Mouse (Mus musculus): ENCODE results near the gene Scd4. TPM values are rescaled to one million over a fixed set of nuclear protein-coding genes. Genes with fewer than 3 reads are reported as not detected.

Scd4 gene
- polyA plus RNA-seq (2012; rRNA removed): 0.46 and 0.97 TPM in 2 replicates

- 80% methylated on average over 10 of the region's 10 CpGs for WGBS
- no peak within 1 kb of the TSS for H3K4me3 ChIP-seq (replicated peaks; ENCODE audit: extremely low read depth, low read depth, low read length)
- TF ChIP-seq POLR2A (IDR thresholded peaks at IDR 0.05; ENCODE audit: borderline replicate concordance, extremely low read depth, low read depth, low read length) (no peak), CTCF (IDR thresholded peaks at IDR 0.05; ENCODE audit: insufficient read depth, low read length) (no peak)
- no peaks in the 10 kb centered on the region for H3K4me1 ChIP-seq (ENCODE audit: control insufficient read depth, insufficient read depth, low read length)
- no peak for DNase-seq
Observed at GRCm38 (mm10) chr19:44332833-44333623, at the start of gene Scd4. Gene Scd4, plus strand, starts transcription at chr19:44333092.

GRCm38 (mm10) chr19:44283157-44284024, 49.5 kb upstream of the Scd4 start:
- H3K4me1 ChIP-seq (ENCODE audit: control insufficient read depth, insufficient read depth, low read length): peaks cover 19% of the 10 kb centered on the region
- DNase-seq: peak; percentile 19
- WGBS: 50% methylated on average over 15 of the region's 15 CpGs
- TF ChIP-seq POLR2A (IDR thresholded peaks at IDR 0.05; ENCODE audit: borderline replicate concordance, extremely low read depth, low read depth, low read length) (no peak), CTCF (IDR thresholded peaks at IDR 0.05; ENCODE audit: insufficient read depth, low read length) (no peak)
- H3K4me3 ChIP-seq (replicated peaks; ENCODE audit: extremely low read depth, low read depth, low read length): no peak overlapping the region

- under 1% methylated on average over 37 of the region's 38 CpGs for WGBS
- Histone ChIP-seq H3K4me1 (ENCODE audit: control insufficient read depth, insufficient read depth, low read length) (peaks cover 19% of the 10 kb centered on the region), H3K4me3 (replicated peaks; ENCODE audit: extremely low read depth, low read depth, low read length) (peak overlapping the region; percentile 68)
- TF ChIP-seq CTCF (IDR thresholded peaks at IDR 0.05; ENCODE audit: insufficient read depth, low read length) (no peak), POLR2A (IDR thresholded peaks at IDR 0.05; ENCODE audit: borderline replicate concordance, extremely low read depth, low read depth, low read length) (peak; percentile 67; the same call in 1 of the 2 replicates)
- peak; percentile 85 for DNase-seq
Observed at GRCm38 (mm10) chr19:44284025-44284695, 48.7 kb upstream of the Scd4 start.

GRCm38 (mm10) chr19:44284723-44285122, 48.2 kb upstream of the Scd4 start:
- Histone ChIP-seq H3K4me1 (ENCODE audit: control insufficient read depth, insufficient read depth, low read length) (peaks cover 19% of the 10 kb centered on the region), H3K4me3 (replicated peaks; ENCODE audit: extremely low read depth, low read depth, low read length) (peak overlapping the region; percentile 68)
- 6% methylated on average over 11 of the region's 11 CpGs for WGBS
- TF ChIP-seq CTCF (IDR thresholded peaks at IDR 0.05; ENCODE audit: insufficient read depth, low read length) (no peak), POLR2A (IDR thresholded peaks at IDR 0.05; ENCODE audit: borderline replicate concordance, extremely low read depth, low read depth, low read length) (no peak)
- DNase-seq: peak; percentile 69

GRCm38 (mm10) chr19:44285554-44285953, 47.3 kb upstream of the Scd4 start:
- TF ChIP-seq POLR2A (IDR thresholded peaks at IDR 0.05; ENCODE audit: borderline replicate concordance, extremely low read depth, low read depth, low read length) (no peak), CTCF (IDR thresholded peaks at IDR 0.05; ENCODE audit: insufficient read depth, low read length) (no peak)
- WGBS: 84% methylated on average over 8 of the region's 8 CpGs
- DNase-seq: no peak
- H3K4me1 ChIP-seq (ENCODE audit: control insufficient read depth, insufficient read depth, low read length): peaks cover 18% of the 10 kb centered on the region
- H3K4me3 ChIP-seq (replicated peaks; ENCODE audit: extremely low read depth, low read depth, low read length): no peak overlapping the region

GRCm38 (mm10) chr19:44286109-44286508, 46.8 kb upstream of the Scd4 start:
- Histone ChIP-seq H3K4me3 (replicated peaks; ENCODE audit: extremely low read depth, low read depth, low read length) (no peak overlapping the region), H3K4me1 (ENCODE audit: control insufficient read depth, insufficient read depth, low read length) (peaks cover 13% of the 10 kb centered on the region)
- DNase-seq: peak; percentile 47
- TF ChIP-seq CTCF (IDR thresholded peaks at IDR 0.05; ENCODE audit: insufficient read depth, low read length): no peak
- no peak for TF ChIP-seq POLR2A (IDR thresholded peaks at IDR 0.05; ENCODE audit: borderline replicate concordance, extremely low read depth, low read depth, low read length)
- 37% methylated on average over 2 of the region's 2 CpGs for WGBS

GRCm38 (mm10) chr19:44287415-44288110, 45.3 kb upstream of the Scd4 start:
- Histone ChIP-seq H3K4me3 (replicated peaks; ENCODE audit: extremely low read depth, low read depth, low read length) (no peak overlapping the region), H3K4me1 (ENCODE audit: control insufficient read depth, insufficient read depth, low read length) (peaks cover 7% of the 10 kb centered on the region; the same call in 1 of the 2 replicates)
- DNase-seq: no peak
- TF ChIP-seq CTCF (IDR thresholded peaks at IDR 0.05; ENCODE audit: insufficient read depth, low read length): no peak
- no peak for TF ChIP-seq POLR2A (IDR thresholded peaks at IDR 0.05; ENCODE audit: borderline replicate concordance, extremely low read depth, low read depth, low read length)
- whole genome bisulfite sequencing: 53% methylated on average over 11 of the region's 11 CpGs

GRCm38 (mm10) chr19:44292083-44292482, 40.8 kb upstream of the Scd4 start:
- Histone ChIP-seq H3K4me3 (replicated peaks; ENCODE audit: extremely low read depth, low read depth, low read length) (no peak overlapping the region), H3K4me1 (ENCODE audit: control insufficient read depth, insufficient read depth, low read length) (peaks cover 7% of the 10 kb centered on the region)
- TF ChIP-seq CTCF (IDR thresholded peaks at IDR 0.05; ENCODE audit: insufficient read depth, low read length) (no peak), POLR2A (IDR thresholded peaks at IDR 0.05; ENCODE audit: borderline replicate concordance, extremely low read depth, low read depth, low read length) (no peak)
- WGBS: 79% methylated on average over 2 of the region's 2 CpGs
- DNase-seq: no peak
